Mouse (Mus musculus) cerebellum, adult (tissue): ENCODE data around the gene Gm16368.
"Not testable (repeated sequence)": the region's sequence is repeated elsewhere in the genome, so short reads cannot be mapped to it uniquely, and the experiment has no call there.

ENCODE experiments used
- ATAC-seq: cut with Nextera tagmentation; 2 replicates; pipeline ENCODE4 v1.9.2; 2017; ENCODE audit warnings: mild to moderate bottlenecking, moderate library complexity, mixed read lengths; ENCODE audit not compliant: insufficient number of reproducible peaks, low FRiP score, low TSS enrichment

Gm16368 gene

DNA sequence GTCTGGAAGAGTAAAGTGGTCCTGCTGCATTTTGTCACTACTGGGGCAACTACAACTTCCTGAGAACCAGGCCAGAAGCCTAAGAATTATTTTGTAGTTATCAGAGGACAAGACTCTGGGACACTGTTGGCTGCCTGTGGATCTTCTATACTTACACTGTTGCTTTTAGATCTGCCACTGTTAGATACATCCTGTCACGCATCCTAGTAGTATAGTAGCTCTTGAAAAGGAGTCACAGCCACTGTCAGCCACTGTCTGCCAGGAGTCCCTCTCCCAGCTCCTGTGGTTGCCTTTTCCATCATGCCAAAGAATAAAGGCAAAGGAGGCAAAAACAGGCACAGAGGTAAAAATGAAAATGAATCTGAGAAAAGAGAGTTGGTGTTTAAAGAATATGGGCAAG lies at the start of gene Gm16368:
Gene Gm16368 (plus strand): TSS at position 301 of the 400 bp plus-strand sequence.
- ATAC-seq, result not testable (repeated sequence)

DNA sequence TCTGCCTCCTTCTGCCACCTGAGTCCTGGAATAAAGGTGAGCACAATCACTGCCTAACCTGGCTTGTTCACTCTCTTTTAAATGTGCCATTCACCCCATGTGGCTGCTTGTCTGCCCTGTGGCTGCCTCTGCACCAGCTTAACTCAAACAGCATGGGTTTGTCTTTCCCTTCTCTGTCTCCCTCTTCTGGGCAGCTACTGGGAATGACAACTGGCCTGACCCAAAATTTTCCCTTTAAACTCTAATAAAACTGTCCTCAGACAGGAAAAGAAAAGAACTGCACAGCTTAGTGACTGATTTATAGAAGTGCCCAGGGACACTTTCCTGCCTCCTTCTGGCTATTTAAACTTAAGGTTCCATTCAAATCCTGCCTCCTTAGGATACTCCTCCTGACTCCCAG lies 44.4 kb upstream of the Gm16368 start:
- not testable (repeated sequence) for ATAC-seq

DNA sequence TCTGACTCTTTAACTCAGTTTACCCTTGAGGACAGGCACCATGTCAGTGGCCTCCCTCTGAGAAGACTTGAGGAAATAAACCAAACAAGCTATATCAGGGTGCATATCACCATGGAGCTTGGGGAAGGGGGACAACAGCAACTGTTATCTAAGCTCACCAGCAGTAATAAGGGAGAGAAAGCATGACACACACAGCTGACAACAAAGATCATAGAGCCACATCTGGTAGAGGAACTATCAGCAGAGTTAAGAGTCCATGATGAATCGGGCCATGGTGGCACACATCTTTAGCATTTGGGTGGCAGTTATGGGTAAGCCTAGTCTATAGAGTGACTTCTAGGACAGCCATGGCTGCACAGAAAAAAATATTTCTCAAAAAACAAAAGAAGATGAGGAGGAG lies 43.8 kb upstream of the Gm16368 start:
- ATAC-seq, result not testable (repeated sequence)

DNA sequence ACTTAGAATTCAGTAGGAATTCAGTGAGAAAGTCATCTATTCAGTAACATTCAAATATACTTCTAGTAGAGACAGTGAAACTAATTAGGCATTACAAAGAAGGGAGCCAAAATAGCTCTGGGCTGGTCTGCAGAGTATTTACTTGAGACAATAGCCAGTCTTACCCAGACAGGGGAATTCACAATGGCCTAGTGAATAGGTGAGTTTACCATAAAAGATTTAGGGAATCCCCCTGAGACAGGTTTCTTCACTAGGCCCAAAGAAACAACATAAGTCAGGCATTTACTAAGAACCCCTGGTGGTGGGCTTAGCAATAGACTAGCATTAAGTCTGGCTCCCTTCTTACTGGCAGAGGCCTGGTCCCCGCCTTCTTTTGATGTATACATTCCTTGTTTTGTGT lies 38.3 kb upstream of the Gm16368 start:
- ATAC-seq, result not testable (repeated sequence)
